Comparison of ENCODE assay signal across 8 mouse cellular contexts in the genomic region with DNA sequence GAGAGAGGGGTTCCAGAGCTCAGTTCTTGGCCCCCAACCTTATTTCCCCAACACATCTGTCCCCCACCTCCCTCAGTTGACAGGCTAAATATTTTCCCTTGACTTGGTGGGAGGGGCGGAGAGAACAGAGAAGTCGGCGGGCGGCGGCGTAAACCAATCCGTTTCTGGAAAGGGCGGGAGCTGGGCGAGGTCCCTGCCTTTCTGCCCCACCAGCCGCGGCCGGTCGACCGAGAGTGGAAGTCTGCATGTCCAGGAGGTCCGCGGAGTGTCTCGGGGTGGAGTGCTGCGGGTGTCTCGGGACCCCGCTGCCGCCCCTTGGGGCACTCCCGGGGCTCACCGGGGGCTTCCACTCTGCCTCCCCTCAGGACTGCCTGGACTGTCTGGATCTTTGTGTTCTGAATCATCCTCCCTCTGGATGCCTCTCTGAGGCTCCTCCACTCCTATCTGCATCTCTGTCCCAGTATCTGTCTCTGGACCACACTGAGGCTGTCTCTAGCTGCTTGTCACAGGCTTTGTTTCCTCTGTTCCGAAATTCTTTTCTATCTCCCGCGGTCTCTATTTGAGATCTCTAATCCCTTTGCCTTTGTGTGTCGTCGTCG. TPM values are rescaled to one million over a fixed set of nuclear protein-coding genes. Genes with fewer than 3 reads are reported as not detected.
DNase-seq lines count a peak whose midpoint lies in the region; ATAC-seq and TF ChIP-seq lines count a peak whose summit lies in the region.

Gene Insrr (plus strand): TSS at position 216 of the 599 bp plus-strand sequence.

- 1% methylated on average over 29 of the region's 29 CpGs for WGBS in heart, embryonic 11.5 days (ENCODE audit: insufficient replicate concordance)
- WGBS in kidney, postnatal 0 days = 3% methylated on average over 29 of the region's 29 CpGs

- H3K36me3 ChIP-seq in E14TG2a.4 (ENCODE audit: insufficient read depth, low read length) = no peaks in the 10 kb centered on the region
- no peaks in the 10 kb centered on the region for H3K36me3 ChIP-seq in heart, embryonic 11.5 days (ENCODE audit: control insufficient read depth, insufficient read depth, low read length)
- no peaks in the 10 kb centered on the region for H3K36me3 ChIP-seq in kidney, postnatal 0 days (ENCODE audit: insufficient read depth, low read length)

- H3K27ac ChIP-seq in bone marrow macrophage, adult 2 months (ENCODE audit: insufficient read depth, low read depth, low read length) = no peak within 1 kb of the TSS
- no peak within 1 kb of the TSS for H3K27ac ChIP-seq in heart, embryonic 11.5 days (ENCODE audit: low read depth, low read length)
- no peak within 1 kb of the TSS for H3K27ac ChIP-seq in kidney, postnatal 0 days

- H3K9me3 ChIP-seq in E14TG2a.4 (ENCODE audit: low read length) = no peaks in the 10 kb centered on the region
- H3K9me3 ChIP-seq in heart, embryonic 11.5 days (replicated peaks; ENCODE audit: control insufficient read depth, low read length) = no peaks in the 10 kb centered on the region
- no peaks in the 10 kb centered on the region for H3K9me3 ChIP-seq in kidney, postnatal 0 days (replicated peaks; ENCODE audit: low read length)

- H3K4me3 ChIP-seq in E14TG2a.4 (replicated peaks; ENCODE audit: low read length) = peak within 1 kb of the TSS; percentile 66
- H3K4me3 ChIP-seq in bone marrow macrophage, adult 2 months (ENCODE audit: insufficient read depth, low read length) = peak within 1 kb of the TSS; percentile 3; the same call in 1 of the 2 replicates
- peak within 1 kb of the TSS; percentile 34 for H3K4me3 ChIP-seq in heart, embryonic 11.5 days (ENCODE audit: low read depth, low read length)
- peak within 1 kb of the TSS; percentile 33 for H3K4me3 ChIP-seq in kidney, postnatal 0 days (replicated peaks; ENCODE audit: low read depth, low read length)

- TF ChIP-seq POLR2A in bone marrow macrophage, adult 2 months (IDR thresholded peaks at IDR 0.05; ENCODE audit: borderline replicate concordance, low read depth, low read length) = no peak

- peak within 1 kb of the TSS; percentile 63 for H3K4me2 ChIP-seq in heart, embryonic 11.5 days
- peak within 1 kb of the TSS; percentile 64 for H3K4me2 ChIP-seq in kidney, postnatal 0 days (ENCODE audit: low read length)

- ATAC-seq in heart, embryonic 11.5 days (replicated peaks; ENCODE audit: insufficient number of reproducible peaks, low FRiP score, low TSS enrichment) = no peak
- ATAC-seq in kidney, postnatal 0 days (replicated peaks; ENCODE audit: low FRiP score, low read depth) = no peak
- peak; percentile 27; the same call in 1 of the 2 replicates for ATAC-seq in megakaryocyte, adult 5-6 weeks (ENCODE audit: poor library complexity, severe bottlenecking)
- no peak for ATAC-seq in megakaryocyte-erythroid progenitor cell, adult 5-6 weeks (replicated peaks; ENCODE audit: low FRiP score, low TSS enrichment, poor library complexity, severe bottlenecking)

- TF ChIP-seq CTCF in E14TG2a.4 (conservative IDR thresholded peaks at IDR 0.05; ENCODE audit: low read length) = no peak
- no peak for TF ChIP-seq CTCF in bone marrow macrophage, adult 2 months (IDR thresholded peaks at IDR 0.05; ENCODE audit: low read depth, low read length)
- no peak for TF ChIP-seq CTCF in kidney, postnatal 0 days (IDR thresholded peaks at IDR 0.05; ENCODE audit: low read depth)

- H3K27me3 ChIP-seq in E14TG2a.4 (ENCODE audit: insufficient read depth, low read length) = peaks cover 99% of the 10 kb centered on the region
- peaks cover 100% of the 10 kb centered on the region for H3K27me3 ChIP-seq in heart, embryonic 11.5 days (ENCODE audit: control insufficient read depth, insufficient read depth, low read length)
- peaks cover 60% of the 10 kb centered on the region for H3K27me3 ChIP-seq in kidney, postnatal 0 days (ENCODE audit: insufficient read depth, low read length)

- intact Hi-C loops in left cerebral cortex, postnatal 14 days (cut with DNase I) = loop anchor here (5.0 kb wide), 1 partner anchor 40 kb away; no protein-coding TSS in a partner anchor

- no peak within 1 kb of the TSS for H3K9ac ChIP-seq in heart, embryonic 11.5 days (ENCODE audit: low read depth, low read length)
- peak within 1 kb of the TSS; percentile 40; the same call in 1 of the 2 replicates for H3K9ac ChIP-seq in kidney, postnatal 0 days (ENCODE audit: low read depth, low read length)

- peak; percentile 71 for DNase-seq in kidney, postnatal 0 days (ENCODE audit: low spot score)
- DNase-seq in layer of hippocampus, postnatal 10 days (ENCODE audit: low spot score in 2 of 2) = no peak
- no peak for DNase-seq in left cerebral cortex, postnatal 14 days (ENCODE audit: low spot score in 2 of 2)

- peaks cover 31% of the 10 kb centered on the region for H3K4me1 ChIP-seq in E14TG2a.4 (replicated peaks; ENCODE audit: low read depth, low read length)
- H3K4me1 ChIP-seq in bone marrow macrophage, adult 2 months (ENCODE audit: control insufficient read depth, insufficient read depth, low read length) = no peaks in the 10 kb centered on the region
- peaks cover 13% of the 10 kb centered on the region for H3K4me1 ChIP-seq in heart, embryonic 11.5 days (ENCODE audit: control insufficient read depth, insufficient read depth, low read length)
- H3K4me1 ChIP-seq in kidney, postnatal 0 days (replicated peaks; ENCODE audit: insufficient read depth, low read length) = peaks cover 8% of the 10 kb centered on the region

RNA-seq across cellular contexts. Expression of gene Insrr, which starts in this region (rescaled TPM):
- not detected in 2 replicates for polyA plus RNA-seq in bone marrow macrophage, adult 2 months (2012; ENCODE audit: insufficient read depth, insufficient read length, missing spikeins)
- 0.03 and 0.23 TPM in 2 replicates for polyA plus RNA-seq in heart, embryonic 11.5 days (2014; fragmentation: Nextera tagmentation; extraction: Ambion mirVana)
- 1.9 and 2.3 TPM in 2 replicates for polyA plus RNA-seq in kidney, postnatal 0 days (2015; fragmentation: Nextera tagmentation; extraction: Ambion mirVana)
- not detected in 2 replicates for total RNA-seq in megakaryocyte, adult 5-6 weeks (2015)
- total RNA-seq in megakaryocyte, adult 5-6 weeks (2017) = not detected in 2 replicates
- total RNA-seq in megakaryocyte-erythroid progenitor cell, adult 5-6 weeks (2014; fragmentation: Nextera tagmentation) = not detected in 2 replicates
- 0.15 TPM in 1 of 2 replicates, not detected in the other for total RNA-seq in megakaryocyte-erythroid progenitor cell, adult 5-6 weeks (2017)
- total RNA-seq in layer of hippocampus, postnatal 10 days (2021) = under 1 TPM; 0.29 to 0.30 TPM
- total RNA-seq in left cerebral cortex, postnatal 14 days (2021) = under 1 TPM; 0.57 to 0.66 TPM

Comparison
In these comparisons a context has a peak if more than half of its experiments do, and no peak if none do; other contexts are left out.
1. Peak in ATAC-seq in megakaryocyte, adult 5-6 weeks; RNA of the gene not detected or under 1 TPM.
2. H3K4me3 ChIP-seq: peak in every context shown above with its lines; median percentile 66 in E14TG2a.4; 34 in heart, embryonic 11.5 days; 33 in kidney, postnatal 0 days; 3 in bone marrow macrophage, adult 2 months.